In genomic region chr11:83461462-83462027, GRCm38 (mm10) we compare ENCODE assay signal across 11 mouse cellular contexts. TPM values are rescaled to one million over a fixed set of nuclear protein-coding genes. Genes with fewer than 3 reads are reported as not detected.
A peak's percentile ranks its signal among the peaks of the same experiment; 100 is the strongest.
DNase-seq lines count a peak whose midpoint lies in the region; ATAC-seq lines count a peak whose summit lies in the region.
"Had no signal": no experiment of that assay in that cellular context is flagged by ENCODE, and none has a peak within 500 bp of the region (broad histone marks: within the 10 kb centered on the region; RNA-seq: fewer than 3 reads in every experiment).

No protein-coding gene starts in this region.

- H3K9ac ChIP-seq in heart, embryonic 14.5 days (ENCODE audit: low read length): no peak overlapping the region; the same call in 1 of the 2 replicates
- no peak overlapping the region for H3K9ac ChIP-seq in limb, embryonic 13.5 days
- H3K9ac ChIP-seq in forebrain, embryonic 13.5 days: no peak overlapping the region

- H3K36me3 ChIP-seq in heart, embryonic 14.5 days (ENCODE audit: control insufficient read depth, insufficient read depth, low read length): no peaks in the 10 kb centered on the region
- no peaks in the 10 kb centered on the region for H3K36me3 ChIP-seq in limb, embryonic 13.5 days
- H3K36me3 ChIP-seq in forebrain, embryonic 13.5 days (ENCODE audit: poor library complexity, severe bottlenecking): no peaks in the 10 kb centered on the region

- no peak for DNase-seq in heart, postnatal 36 days
- DNase-seq in testis, postnatal 10 days (ENCODE audit: low spot score): peak; percentile 21
- DNase-seq in testis, postnatal 14 days (ENCODE audit: low spot score): no peak
- DNase-seq in lung, adult 18-20 months: no peak
- no peak for DNase-seq in layer of hippocampus, postnatal 10 days (ENCODE audit: low spot score in 2 of 2)
- DNase-seq: kidney, postnatal 25 days had no signal

- peaks cover 29% of the 10 kb centered on the region for H3K27me3 ChIP-seq in heart, embryonic 14.5 days (ENCODE audit: control insufficient read depth, insufficient read depth, low read length)
- peaks cover 46% of the 10 kb centered on the region for H3K27me3 ChIP-seq in limb, embryonic 13.5 days
- peaks cover 50% of the 10 kb centered on the region for H3K27me3 ChIP-seq in forebrain, embryonic 13.5 days

- ATAC-seq in heart, embryonic 14.5 days (ENCODE audit: insufficient number of reproducible peaks, insufficient read depth, low FRiP score, low read depth): no peak
- ATAC-seq in limb, embryonic 13.5 days (ENCODE audit: low FRiP score, low read depth): no peak
- no peak for ATAC-seq in forebrain, embryonic 13.5 days

- peaks cover 18 to 30% of the 10 kb centered on the region in 2 experiments for H3K4me1 ChIP-seq in heart, embryonic 14.5 days (ENCODE audit: control insufficient read depth in 2 of 2, insufficient read depth in 2 of 2, low read length in 2 of 2)
- H3K4me1 ChIP-seq in limb, embryonic 13.5 days: peaks cover 41% of the 10 kb centered on the region
- peaks cover 21% of the 10 kb centered on the region for H3K4me1 ChIP-seq in forebrain, embryonic 13.5 days

- WGBS in heart, embryonic 14.5 days: 79% methylated on average over 10 of the region's 10 CpGs
- 65% methylated on average over 10 of the region's 10 CpGs for WGBS in limb, embryonic 13.5 days
- WGBS in forebrain, embryonic 13.5 days: 70% methylated on average over 10 of the region's 10 CpGs

- H3K4me3 ChIP-seq in heart, embryonic 14.5 days (ENCODE audit: control insufficient read depth in 1 of 2, insufficient read depth in 1 of 2, low read depth in 1 of 2, low read length in 2 of 2): 0 out of 4 replicates have a peak overlapping the region, but pooled peaks of 1 of the 2 experiments have one; percentile 57
- peak overlapping the region; percentile 61 for H3K4me3 ChIP-seq in limb, embryonic 13.5 days
- H3K4me3 ChIP-seq in forebrain, embryonic 13.5 days: no peak overlapping the region

- peak overlapping the region; percentile 96 for H3K4me2 ChIP-seq in heart, embryonic 14.5 days (ENCODE audit: low read length)
- peak overlapping the region; percentile 92 for H3K4me2 ChIP-seq in limb, embryonic 13.5 days (replicated peaks)
- H3K4me2 ChIP-seq in forebrain, embryonic 13.5 days: no peak overlapping the region

- H3K9me3 ChIP-seq in heart, embryonic 14.5 days (ENCODE audit: control insufficient read depth, low read length): no peaks in the 10 kb centered on the region
- H3K9me3 ChIP-seq in limb, embryonic 13.5 days: no peaks in the 10 kb centered on the region
- H3K9me3 ChIP-seq in forebrain, embryonic 13.5 days (replicated peaks): no peaks in the 10 kb centered on the region

- intact Hi-C loops in heart, postnatal 36 days (cut with DNase I): no loop called here

- no peak overlapping the region for H3K27ac ChIP-seq in heart, embryonic 14.5 days (replicated peaks in 1 of 2; ENCODE audit: control insufficient read depth in 1 of 2, insufficient read depth in 1 of 2, low read depth in 2 of 2, low read length in 2 of 2)
- no peak overlapping the region for H3K27ac ChIP-seq in limb, embryonic 13.5 days
- no peak overlapping the region for H3K27ac ChIP-seq in forebrain, embryonic 13.5 days

RNA-seq across cellular contexts. Expression of gene Mmp28, which starts 1.3 kb away (rescaled TPM):
- polyA plus RNA-seq in heart, embryonic 14.5 days (2014; fragmentation: Nextera tagmentation; extraction: Ambion mirVana): 3.7 and 4.0 TPM in 2 replicates
- 1 to 10 TPM; 4.6 to 6.6 TPM for total RNA-seq in heart, postnatal 36 days (2021)
- polyA plus RNA-seq in limb, embryonic 13.5 days (2015; fragmentation: Nextera tagmentation; extraction: Ambion mirVana): 3.0 and 4.5 TPM in 2 replicates
- polyA plus RNA-seq in forebrain, embryonic 13.5 days (2015; fragmentation: Nextera tagmentation; extraction: Ambion mirVana): 2.5 TPM in 2 replicates
- total RNA-seq in layer of hippocampus, postnatal 10 days (2021): 1 to 10 TPM; 3.9 to 4.3 TPM

RNA-seq across cellular contexts. Expression of gene Taf15, which starts 11.3 kb away (rescaled TPM):
- 10.8 and 12.8 TPM in 2 replicates for polyA plus RNA-seq in heart, embryonic 14.5 days (2014; fragmentation: Nextera tagmentation; extraction: Ambion mirVana)
- 10 to 100 TPM; 35.2 to 40.8 TPM for total RNA-seq in heart, postnatal 36 days (2021)
- 16.9 and 19.3 TPM in 2 replicates for polyA plus RNA-seq in limb, embryonic 13.5 days (2015; fragmentation: Nextera tagmentation; extraction: Ambion mirVana)
- polyA plus RNA-seq in forebrain, embryonic 13.5 days (2015; fragmentation: Nextera tagmentation; extraction: Ambion mirVana): 20.5 and 21.3 TPM in 2 replicates
- 10 to 100 TPM; 68.2 to 76.1 TPM for total RNA-seq in layer of hippocampus, postnatal 10 days (2021)

RNA-seq across cellular contexts. Expression of gene 1700020L24Rik, which starts 24.1 kb away (rescaled TPM):
- 1.4 and 1.8 TPM in 2 replicates for polyA plus RNA-seq in heart, embryonic 14.5 days (2014; fragmentation: Nextera tagmentation; extraction: Ambion mirVana)
- total RNA-seq in heart, postnatal 36 days (2021): not detected
- 0.56 TPM in 1 of 2 replicates, not detected in the other for polyA plus RNA-seq in limb, embryonic 13.5 days (2015; fragmentation: Nextera tagmentation; extraction: Ambion mirVana)
- not detected in 2 replicates for polyA plus RNA-seq in forebrain, embryonic 13.5 days (2015; fragmentation: Nextera tagmentation; extraction: Ambion mirVana)
- not detected for total RNA-seq in layer of hippocampus, postnatal 10 days (2021)

RNA-seq across cellular contexts. Expression of gene Gas2l2, which starts 32.3 kb away (rescaled TPM):
- polyA plus RNA-seq in heart, embryonic 14.5 days (2014; fragmentation: Nextera tagmentation; extraction: Ambion mirVana): 0.09 TPM in 1 of 2 replicates, not detected in the other
- total RNA-seq in heart, postnatal 36 days (2021): not detected
- polyA plus RNA-seq in limb, embryonic 13.5 days (2015; fragmentation: Nextera tagmentation; extraction: Ambion mirVana): not detected in 2 replicates
- polyA plus RNA-seq in forebrain, embryonic 13.5 days (2015; fragmentation: Nextera tagmentation; extraction: Ambion mirVana): 0.21 and 0.30 TPM in 2 replicates
- 1 to 10 TPM in 1 of 2 experiments, under 1 TPM in 1; 0.62 to 1.4 TPM for total RNA-seq in layer of hippocampus, postnatal 10 days (2021)
- polyA plus RNA-seq: embryonic facial prominence, embryonic 11.5 days; liver, embryonic 16.5 days had no signal

RNA-seq across cellular contexts. Expression of gene Rasl10b, which starts 52.6 kb away (rescaled TPM):
- 4.6 and 5.9 TPM in 2 replicates for polyA plus RNA-seq in heart, embryonic 14.5 days (2014; fragmentation: Nextera tagmentation; extraction: Ambion mirVana)
- 10 to 100 TPM; 45.8 to 69.1 TPM for total RNA-seq in heart, postnatal 36 days (2021)
- 3.7 and 4.1 TPM in 2 replicates for polyA plus RNA-seq in limb, embryonic 13.5 days (2015; fragmentation: Nextera tagmentation; extraction: Ambion mirVana)
- 6.5 and 9.9 TPM in 2 replicates for polyA plus RNA-seq in forebrain, embryonic 13.5 days (2015; fragmentation: Nextera tagmentation; extraction: Ambion mirVana)
- 100 to 1,000 TPM; 173 to 185 TPM for total RNA-seq in layer of hippocampus, postnatal 10 days (2021)
